Mouse (Mus musculus) stomach, embryonic 14.5 days (tissue): ENCODE results near the gene Serf1. TPM values are rescaled to one million over a fixed set of nuclear protein-coding genes. Genes with fewer than 3 reads are reported as not detected.

ENCODE experiments used
- ATAC-seq: fragments of 200-750 bp; cut with Nextera tagmentation; 2 replicates; pipeline ENCODE4 v1.8.0; 2017; ENCODE audit warnings: low read depth, moderate TSS enrichment; ENCODE audit not compliant: insufficient number of reproducible peaks, insufficient read depth, low FRiP score
- H3K27ac ChIP-seq: fragments of 300-500 bp; sonication (generic); 2 replicates; pipeline ENCODE4 v1.5.1; 2014; ENCODE audit warnings: mild to moderate bottlenecking, low read length, moderate library complexity, mixed read lengths
- H3K27me3 ChIP-seq: fragments of 300-500 bp; sonication (generic); 2 replicates; pipeline ENCODE4 v1.6.1; 2014; ENCODE audit warnings: low read length, control low read depth, mixed read lengths; ENCODE audit not compliant: control insufficient read depth, insufficient read depth
- H3K36me3 ChIP-seq: fragments of 300-500 bp; sonication (generic); 2 replicates; pipeline ENCODE4 v1.6.1; 2014; ENCODE audit warnings: mild to moderate bottlenecking, control low read depth, low read length, moderate library complexity, mixed read lengths; ENCODE audit not compliant: control insufficient read depth, insufficient read depth
- H3K4me1 ChIP-seq: fragments of 300-500 bp; sonication (generic); 2 replicates; pipeline ENCODE4 v1.6.1; 2014; ENCODE audit warnings: low read length, control low read depth, mixed read lengths; ENCODE audit not compliant: control insufficient read depth, insufficient read depth
- H3K4me2 ChIP-seq: fragments of 300-500 bp; sonication (generic); replicated peaks from 2 replicates; pipeline ENCODE4 v1.6.1; 2014; ENCODE audit warnings: low read depth, low read length, control low read depth
- H3K4me3 ChIP-seq: fragments of 300-500 bp; sonication (generic); 2 replicates; pipeline ENCODE4 v1.5.1; 2014; ENCODE audit warnings: low read depth, low read length, control low read depth
- H3K9ac ChIP-seq: fragments of 300-500 bp; sonication (generic); replicated peaks from 2 replicates; pipeline ENCODE4 v1.6.1; 2014; ENCODE audit warnings: low read depth, mild to moderate bottlenecking, control low read depth, low read length, moderate library complexity, mixed read lengths
- H3K9me3 ChIP-seq: fragments of 300-500 bp; sonication (generic); 2 replicates; pipeline ENCODE4 v1.6.1; 2016; ENCODE audit warnings: low read depth, low read length, control low read depth; ENCODE audit not compliant: control insufficient read depth
- WGBS: fragments of 180-500 bp; shearing (Covaris S2); extraction: QIAGEN DNeasy Blood & Tissue Kit; methylation state at CpG from one replicate; pipeline ENCODE4 v1.1.7; 2014; 5-methylcytosine and 5-hydroxymethylcytosine counted together
- polyA plus RNA-seq: library from polyadenylated mRNA; unstranded; fragments of >200 nt; fragmentation: Nextera tagmentation; extraction: Ambion mirVana; gene quantifications from 2 replicates; pipeline ENCODE4 v1.2.1, GENCODE M21; 2014

Serf1 gene
- polyA plus RNA-seq, result 174 and 178 TPM in 2 replicates

GRCm38 (mm10) chr13:100107652-100108472, at the start of gene Serf1:
Gene Serf1 (plus strand): TSS chr13:100108012.
- Histone ChIP-seq H3K27ac (peak within 1 kb of the TSS; percentile 55; the same call in 1 of the 2 replicates), H3K4me2 (peak within 1 kb of the TSS; percentile 83), H3K36me3 (no peaks in the 10 kb centered on the region), H3K27me3 (no peaks in the 10 kb centered on the region), H3K4me3 (peak within 1 kb of the TSS; percentile 66), H3K9ac (peak within 1 kb of the TSS; percentile 63), H3K9me3 (no peaks in the 10 kb centered on the region), H3K4me1 (peaks cover 14% of the 10 kb centered on the region; the same call in 1 of the 2 replicates)
- WGBS, result under 1% methylated on average over 74 of the region's 76 CpGs
- ATAC-seq, result peak; percentile 66

- Histone ChIP-seq H3K4me3 (no peak overlapping the region), H3K36me3 (peaks cover 59% of the 10 kb centered on the region), H3K27me3 (no peaks in the 10 kb centered on the region), H3K4me1 (no peaks in the 10 kb centered on the region), H3K4me2 (no peak overlapping the region), H3K9me3 (no peaks in the 10 kb centered on the region), H3K9ac (no peak overlapping the region), H3K27ac (no peak overlapping the region)
- 94% methylated on average over 3 of the region's 3 CpGs for WGBS
- no peak for ATAC-seq
Observed at GRCm38 (mm10) chr13:100063936-100064335, 43.9 kb upstream of the Serf1 start.

- no peaks in the 10 kb centered on the region for H3K27me3 ChIP-seq
- no peak overlapping the region for H3K27ac ChIP-seq
- H3K4me2 ChIP-seq, result no peak overlapping the region
- no peaks in the 10 kb centered on the region for H3K9me3 ChIP-seq
- H3K4me3 ChIP-seq, result no peak overlapping the region
- no peak overlapping the region for H3K9ac ChIP-seq
- H3K4me1 ChIP-seq, result no peaks in the 10 kb centered on the region
- 88% methylated on average over 6 of the region's 6 CpGs for WGBS
- ATAC-seq, result no peak
- H3K36me3 ChIP-seq, result peaks cover 54% of the 10 kb centered on the region
Observed at GRCm38 (mm10) chr13:100067821-100068220, 40.0 kb upstream of the Serf1 start.

- no peak overlapping the region for H3K4me2 ChIP-seq
- H3K9me3 ChIP-seq, result no peaks in the 10 kb centered on the region
- 82% methylated on average over 8 of the region's 8 CpGs for WGBS
- H3K4me3 ChIP-seq, result no peak overlapping the region
- H3K27me3 ChIP-seq, result no peaks in the 10 kb centered on the region
- H3K36me3 ChIP-seq, result peaks cover 57% of the 10 kb centered on the region
- no peak for ATAC-seq
- no peaks in the 10 kb centered on the region for H3K4me1 ChIP-seq
- H3K27ac ChIP-seq, result no peak overlapping the region
- no peak overlapping the region for H3K9ac ChIP-seq
Observed at GRCm38 (mm10) chr13:100071473-100071872, 36.3 kb upstream of the Serf1 start.

GRCm38 (mm10) chr13:100098808-100099207, 9.0 kb upstream of the Serf1 start:
- Histone ChIP-seq H3K4me2 (no peak overlapping the region), H3K27ac (no peak overlapping the region), H3K9ac (no peak overlapping the region), H3K9me3 (no peaks in the 10 kb centered on the region), H3K4me3 (no peak overlapping the region), H3K27me3 (no peaks in the 10 kb centered on the region), H3K36me3 (peaks cover 25% of the 10 kb centered on the region), H3K4me1 (peaks cover 9% of the 10 kb centered on the region; the same call in 1 of the 2 replicates)
- 94% methylated on average over 6 of the region's 6 CpGs for WGBS
- ATAC-seq, result no peak

- peak overlapping the region; percentile 96 for H3K4me3 ChIP-seq
- ATAC-seq, result no peak
- no peaks in the 10 kb centered on the region for H3K27me3 ChIP-seq
- 5% methylated on average over 15 of the region's 15 CpGs for WGBS
- H3K36me3 ChIP-seq, result no peaks in the 10 kb centered on the region
- H3K9ac ChIP-seq, result peak overlapping the region; percentile 90
- no peaks in the 10 kb centered on the region for H3K9me3 ChIP-seq
- H3K4me1 ChIP-seq, result peaks cover 13% of the 10 kb centered on the region; the same call in 1 of the 2 replicates
- H3K27ac ChIP-seq, result peak overlapping the region; percentile 77; the same call in 1 of the 2 replicates
- peak overlapping the region; percentile 80 for H3K4me2 ChIP-seq
Observed at GRCm38 (mm10) chr13:100103052-100103658, 4.7 kb upstream of the Serf1 start.

- H3K27ac ChIP-seq, result peak within 1 kb of the TSS; percentile 77; the same call in 1 of the 2 replicates
- H3K27me3 ChIP-seq, result no peaks in the 10 kb centered on the region
- peak within 1 kb of the TSS; percentile 80 for H3K4me2 ChIP-seq
- peak; percentile 82 for ATAC-seq
- H3K4me1 ChIP-seq, result peaks cover 16% of the 10 kb centered on the region; the same call in 1 of the 2 replicates
- H3K4me3 ChIP-seq, result peak within 1 kb of the TSS; percentile 96
- H3K9me3 ChIP-seq, result no peaks in the 10 kb centered on the region
- no peaks in the 10 kb centered on the region for H3K36me3 ChIP-seq
- H3K9ac ChIP-seq, result peak within 1 kb of the TSS; percentile 90
- WGBS, result under 1% methylated on average over 44 of the region's 44 CpGs
Observed at GRCm38 (mm10) chr13:100103748-100104254, 4.0 kb upstream of the Serf1 start, which contains the start of gene Bdp1. Gene Bdp1 (minus strand): TSS chr13:100104070.

- Histone ChIP-seq H3K27ac (no peak overlapping the region), H3K4me2 (no peak overlapping the region), H3K27me3 (no peaks in the 10 kb centered on the region), H3K4me1 (peaks cover 9% of the 10 kb centered on the region; the same call in 1 of the 2 replicates), H3K9me3 (no peaks in the 10 kb centered on the region), H3K4me3 (no peak overlapping the region), H3K36me3 (no peaks in the 10 kb centered on the region; the same call in 1 of the 2 replicates), H3K9ac (no peak overlapping the region)
- WGBS, result 44% methylated on average over 5 of the region's 5 CpGs
- ATAC-seq, result no peak
Observed at GRCm38 (mm10) chr13:100112218-100112972, 4.6 kb downstream of the Serf1 start.
